In the genomic region with DNA sequence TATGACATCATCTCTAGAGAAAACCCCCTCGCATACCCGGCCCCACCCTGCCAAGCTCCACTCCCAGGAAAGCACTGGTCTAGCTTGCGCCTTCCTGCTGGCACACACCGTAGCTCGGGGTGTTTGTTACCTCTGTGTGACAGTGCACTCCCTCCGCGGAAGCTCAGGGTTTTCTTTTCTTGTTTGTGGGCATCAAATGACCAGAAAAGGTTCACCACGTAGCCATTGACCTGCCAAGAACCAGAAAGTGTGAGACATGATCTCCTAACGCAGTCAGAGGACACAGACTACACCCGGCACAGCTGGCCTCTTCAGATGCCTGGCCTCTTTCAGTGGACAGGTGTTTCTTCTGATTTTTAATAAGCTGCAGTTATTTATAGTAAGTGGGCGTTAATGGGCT, we compare ENCODE assay signal across 29 mouse cellular contexts.
A peak's percentile ranks its signal among the peaks of the same experiment; 100 is the strongest.
DNase-seq lines count a peak whose midpoint lies in the region; ATAC-seq lines count a peak whose summit lies in the region.
"Had no signal": no experiment of that assay in that cellular context is flagged by ENCODE, and none has a peak within 500 bp of the region (broad histone marks: within the 10 kb centered on the region; RNA-seq: fewer than 3 reads in every experiment).

No protein-coding gene starts in this region.

- no peak overlapping the region for H3K27ac ChIP-seq in kidney, embryonic 14.5 days (ENCODE audit: low read depth, low read length)
- H3K27ac ChIP-seq: embryonic facial prominence, embryonic 13.5 days; forebrain, embryonic 10.5 days; forebrain, embryonic 13.5 days; heart, adult 2 months; heart, embryonic 10.5 days; heart, embryonic 13.5 days; hindbrain, embryonic 14.5 days; hindbrain, postnatal 0 days had no signal

- intact Hi-C loops in gastrocnemius, postnatal 36 days (cut with DNase I): no loop called here

- peaks cover 19% of the 10 kb centered on the region; the same call in 1 of the 2 replicates for H3K36me3 ChIP-seq in kidney, embryonic 14.5 days (ENCODE audit: control insufficient read depth, insufficient read depth, low read length)
- H3K36me3 ChIP-seq: G1E; heart, embryonic 13.5 days had no signal

- no peaks in the 10 kb centered on the region for H3K9me3 ChIP-seq in kidney, embryonic 14.5 days (ENCODE audit: control insufficient read depth, low read length)
- H3K9me3 ChIP-seq: embryonic facial prominence, embryonic 13.5 days; forebrain, embryonic 10.5 days; forebrain, embryonic 13.5 days; heart, embryonic 10.5 days; heart, embryonic 13.5 days had no signal

- WGBS in kidney, embryonic 14.5 days: 60% methylated on average over 11 of the region's 11 CpGs

- no peaks in the 10 kb centered on the region for H3K27me3 ChIP-seq in kidney, embryonic 14.5 days (ENCODE audit: control insufficient read depth, insufficient read depth, low read length)
- H3K27me3 ChIP-seq: CH12.LX; embryonic facial prominence, embryonic 13.5 days; forebrain, embryonic 13.5 days; heart, embryonic 13.5 days; Patski had no signal

- H3K4me2 ChIP-seq in kidney, embryonic 14.5 days (replicated peaks; ENCODE audit: low read depth, low read length): no peak overlapping the region
- H3K4me2 ChIP-seq: embryonic facial prominence, embryonic 13.5 days; forebrain, embryonic 13.5 days; heart, embryonic 13.5 days; hindbrain, embryonic 14.5 days had no signal

- no peak overlapping the region for H3K4me3 ChIP-seq in kidney, embryonic 14.5 days (ENCODE audit: low read length)
- H3K4me3 ChIP-seq: embryonic facial prominence, embryonic 13.5 days; forebrain, embryonic 10.5 days; forebrain, embryonic 13.5 days; heart, adult 2 months; heart, embryonic 10.5 days; heart, embryonic 13.5 days had no signal

- no peak overlapping the region for H3K9ac ChIP-seq in kidney, embryonic 14.5 days (ENCODE audit: low read depth, low read length)
- H3K9ac ChIP-seq: embryonic facial prominence, embryonic 13.5 days; forebrain, embryonic 13.5 days; heart, embryonic 13.5 days; hindbrain, embryonic 14.5 days had no signal

- 0 out of 2 replicates have a peak, but pooled peaks have one; percentile 39 for ATAC-seq in kidney, embryonic 14.5 days (ENCODE audit: low FRiP score, low TSS enrichment)
- ATAC-seq: forebrain, embryonic 13.5 days; forebrain, embryonic 16.5 days; hindbrain, postnatal 0 days; inflammation-experienced regulatory T-cells, adult 6 months; intestine, embryonic 16.5 days; Patski had no signal

- no peaks in the 10 kb centered on the region for H3K4me1 ChIP-seq in kidney, embryonic 14.5 days (ENCODE audit: control insufficient read depth, insufficient read depth, low read length)
- H3K4me1 ChIP-seq: forebrain, embryonic 13.5 days had no signal

- DNase-seq in gastrocnemius, adult 18-20 months (ENCODE audit: low spot score): peak; percentile 78
- DNase-seq in gastrocnemius, postnatal 36 days: no peak
- no peak for DNase-seq in kidney, adult 8-10 months
- DNase-seq in gastrocnemius, postnatal 25 days: peak; percentile 64
- DNase-seq in frontal cortex, postnatal 10 days (ENCODE audit: low spot score in 2 of 2): no peak
- DNase-seq: adrenal gland, postnatal 10 days; B cell, adult 2 months; cerebellum, adult 11 months; cerebellum, adult 2 months; cerebellum, adult 9-11 months; cerebellum, postnatal 25 days; heart, adult 2 months; heart, postnatal 14 days; heart, postnatal 4 days; kidney, adult 18-20 months had no signal

Comparison
In these comparisons a context has a peak if more than half of its experiments do, and no peak if none do; other contexts are left out.
1. DNase-seq: peak in gastrocnemius, adult 18-20 months (single experiment) and gastrocnemius, postnatal 25 days (single experiment); none in gastrocnemius, postnatal 36 days (0 of 2), kidney, adult 8-10 months (0 of 2) and frontal cortex, postnatal 10 days (0 of 2).